Mouse (Mus musculus): ENCODE results near the gene Tns1.
A peak's percentile ranks its signal among the peaks of the same experiment; 100 is the strongest.

The Tns1 gene

GRCm38 (mm10) chr1:73935442-73936080 is 188.7 kb downstream of the Tns1 start:
- DNase-seq (ENCODE audit: low spot score in 2 of 2), result no peak

GRCm38 (mm10) chr1:73933146-73933490 is 191.1 kb downstream of the Tns1 start:
- DNase-seq (ENCODE audit: low spot score in 2 of 2), result no peak

- DNase-seq (ENCODE audit: low spot score in 2 of 2), result no peak
Measured at GRCm38 (mm10) chr1:73932421-73933145, 191.7 kb downstream of the Tns1 start.

- no peak for DNase-seq (ENCODE audit: low spot score in 2 of 2)
Measured at GRCm38 (mm10) chr1:73931851-73932250, 192.4 kb downstream of the Tns1 start.

- no peak for DNase-seq (ENCODE audit: low spot score in 2 of 2)
Measured at GRCm38 (mm10) chr1:73930411-73931134, 193.7 kb downstream of the Tns1 start.

GRCm38 (mm10) chr1:73929952-73930329 is 194.3 kb downstream of the Tns1 start:
- DNase-seq (ENCODE audit: low spot score in 2 of 2), result no peak

GRCm38 (mm10) chr1:73929211-73929951 is 194.9 kb downstream of the Tns1 start:
- no peak for DNase-seq (ENCODE audit: low spot score in 2 of 2)

- no peak for DNase-seq (ENCODE audit: low spot score in 2 of 2)
Measured at GRCm38 (mm10) chr1:73928385-73928784, 195.9 kb downstream of the Tns1 start.

GRCm38 (mm10) chr1:73927819-73928218 is 196.4 kb downstream of the Tns1 start:
- DNase-seq (ENCODE audit: low spot score in 2 of 2), result no peak

- DNase-seq (ENCODE audit: low spot score in 2 of 2), result peak in 1 of 2 experiments; percentile 45
Measured at GRCm38 (mm10) chr1:73926279-73926678, 198.0 kb downstream of the Tns1 start.

GRCm38 (mm10) chr1:73924871-73925610 is 199.2 kb downstream of the Tns1 start:
- DNase-seq (ENCODE audit: low spot score in 2 of 2), result no peak

- DNase-seq (ENCODE audit: low spot score in 2 of 2), result no peak
Measured at GRCm38 (mm10) chr1:73924210-73924609, 200.0 kb downstream of the Tns1 start.

GRCm38 (mm10) chr1:73923185-73923584 is 201.1 kb downstream of the Tns1 start:
- DNase-seq (ENCODE audit: low spot score in 2 of 2), result no peak

GRCm38 (mm10) chr1:73920701-73921100 is 203.5 kb downstream of the Tns1 start:
- DNase-seq (ENCODE audit: low spot score in 2 of 2), result peak in 1 of 2 experiments; percentile 10

GRCm38 (mm10) chr1:73919909-73920308 is 204.3 kb downstream of the Tns1 start:
- DNase-seq (ENCODE audit: low spot score in 2 of 2), result no peak

- peak in 1 of 2 experiments; percentile 14 for DNase-seq (ENCODE audit: low spot score in 2 of 2)
Measured at GRCm38 (mm10) chr1:73918001-73918400, 206.2 kb downstream of the Tns1 start.

GRCm38 (mm10) chr1:73916298-73916697 is 208.0 kb downstream of the Tns1 start:
- peak; percentile 15 to 26 for DNase-seq (ENCODE audit: low spot score in 2 of 2)

GRCm38 (mm10) chr1:73915218-73916070 is 208.8 kb downstream of the Tns1 start:
- DNase-seq (ENCODE audit: low spot score in 2 of 2), result peak; percentile 82 to 90

- peak; percentile 48 to 61 for DNase-seq (ENCODE audit: low spot score in 2 of 2)
Measured at GRCm38 (mm10) chr1:73914076-73914475, 210.2 kb downstream of the Tns1 start.

Data from right cerebral cortex, postnatal 10 days (tissue).